Mouse (Mus musculus) adrenal gland, postnatal 36 days (tissue): Measurements from ENCODE around the gene Gm45233. TPM values are rescaled to one million over a fixed set of nuclear protein-coding genes. Genes with fewer than 3 reads are reported as not detected.
"Not testable (repeated sequence)": the region's sequence is repeated elsewhere in the genome, so short reads cannot be mapped to it uniquely, and the experiment has no call there.

Experiments
- DNase-seq, 2 experiments: peaks; one replicate each; pipeline ENCODE4 v3.0.0; 2021; ENCODE audit warnings: mixed read lengths in 1 of 2
- long read RNA-seq, 2 experiments: library from polyadenylated mRNA; stranded (forward); transcript quantifications; one replicate each; pipeline ENCODE4 v2.0.0; 2021; ENCODE audit warnings: borderline sequencing depth in 2 of 2
- total RNA-seq, 2 experiments: library from RNA; stranded (reverse); gene quantifications; 2 replicates each; pipeline ENCODE4 v1.2.3; 2021

Gm45233 gene
- 1 to 10 TPM in 1 of 2 experiments, not detected in 1; 1.2 TPM for total RNA-seq
- long read RNA-seq, experiment 1, partial matches to known transcripts, result 0 of 120 reads
- long read RNA-seq, experiment 1, other reads (novel, unspliced or antisense), result 120 of 120 reads
- long read RNA-seq, experiment 2, partial matches to known transcripts, result 0 of 24 reads
- long read RNA-seq, experiment 2, other reads (novel, unspliced or antisense), result 24 of 24 reads

DNA sequence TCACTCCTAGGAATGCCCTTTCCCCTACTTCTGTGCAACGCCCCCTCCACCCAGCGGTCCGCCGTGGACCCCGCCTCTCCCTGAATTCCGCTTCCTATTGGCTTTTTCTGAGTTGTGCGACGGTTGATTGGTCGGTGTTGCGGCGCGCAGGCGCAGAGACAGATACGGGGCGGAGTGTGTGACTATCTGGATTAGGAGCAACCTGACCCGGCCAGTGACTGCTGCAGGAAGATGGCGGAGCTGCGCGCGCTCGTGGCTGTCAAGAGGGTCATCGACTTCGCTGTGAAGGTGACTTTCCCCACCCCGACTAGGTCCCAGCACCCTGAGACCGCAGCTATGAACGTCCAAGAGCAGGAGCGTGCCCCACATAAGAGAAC, at the start of gene Gm45233, which contains the start of gene Etfb:
TSS of gene Gm45233 (plus strand) at position 212 of the 377 bp plus-strand sequence.
TSS of gene Etfb (plus strand) at position 167 of the 377 bp plus-strand sequence.
- DNase-seq, result peak; percentile 96

DNA sequence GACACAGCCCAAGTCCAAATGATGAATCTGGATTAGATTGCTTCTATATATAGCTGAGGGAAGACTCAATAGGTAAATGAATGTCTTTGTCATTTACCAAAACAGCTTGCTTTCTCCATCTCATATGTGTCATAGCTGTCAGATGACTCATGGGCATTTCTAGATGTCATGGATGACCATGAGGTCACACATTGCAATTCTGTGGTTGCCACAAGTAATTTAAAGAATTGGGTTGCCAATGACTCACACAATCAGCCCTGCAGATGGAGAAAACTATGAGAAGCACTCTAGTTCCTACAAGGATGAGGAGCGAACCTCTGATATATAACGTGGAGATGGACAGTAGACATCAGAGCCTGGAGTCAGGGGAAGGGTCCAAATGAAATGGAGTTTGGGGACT, 44.4 kb upstream of the Gm45233 start:
- DNase-seq, result no peak

GRCm38 (mm10) chr7:43402718-43403117, 41.2 kb upstream of the Gm45233 start:
- DNase-seq, result no peak

- DNase-seq, result no peak
Measured at GRCm38 (mm10) chr7:43407573-43407972, 36.4 kb upstream of the Gm45233 start.

DNA sequence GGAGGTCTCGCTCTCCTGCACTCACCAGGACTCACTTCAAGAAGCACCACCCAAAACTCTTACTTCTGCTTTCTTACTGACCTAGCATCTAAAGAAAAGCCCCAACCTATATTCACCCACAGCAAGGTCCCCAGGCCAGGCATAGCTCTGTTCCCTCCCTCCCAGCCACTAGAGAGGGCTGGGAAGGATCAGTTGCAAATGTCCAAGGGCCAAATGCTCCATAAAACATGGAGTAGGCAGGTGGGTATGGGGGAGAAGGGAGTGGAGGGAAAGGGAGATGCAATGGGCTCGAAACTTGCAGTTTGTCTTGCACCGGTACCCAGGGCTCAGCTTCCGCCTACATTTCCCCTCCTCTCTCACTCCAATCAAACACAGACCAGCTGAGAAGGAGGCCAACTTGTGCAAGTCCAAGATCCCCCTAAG, 35.8 kb upstream of the Gm45233 start, which contains the start of gene Siglecg:
TSS of gene Siglecg (plus strand) at position 74 of the 423 bp plus-strand sequence.
- DNase-seq, result no peak

- DNase-seq, result no peak
Measured at GRCm38 (mm10) chr7:43409084-43409483, 34.8 kb upstream of the Gm45233 start.

- not testable (repeated sequence) for DNase-seq
Measured at GRCm38 (mm10) chr7:43411724-43412123, 32.2 kb upstream of the Gm45233 start.

DNA sequence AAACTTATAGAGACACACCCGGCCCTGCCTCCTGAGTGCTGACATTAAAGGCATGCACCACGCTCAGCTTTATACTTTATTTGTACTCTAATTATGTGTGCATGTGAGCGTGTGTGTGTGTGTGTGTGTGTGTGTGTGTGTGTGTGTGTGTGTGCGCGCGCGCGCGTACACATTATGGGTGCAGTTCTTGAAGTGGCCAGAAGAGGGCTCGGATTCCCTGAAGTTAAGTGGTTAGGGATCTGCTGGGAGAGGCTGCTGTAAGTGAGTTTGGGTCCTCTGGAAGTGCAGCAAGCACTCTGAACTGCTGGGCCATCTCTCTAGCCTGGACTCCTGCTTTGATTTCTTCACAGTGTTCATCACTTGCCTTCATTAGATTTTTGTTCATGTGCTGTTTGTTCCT, 26.6 kb upstream of the Gm45233 start:
- no peak for DNase-seq

- DNase-seq, result peak; percentile 89 to 92
Measured at GRCm38 (mm10) chr7:43422995-43423617, 20.8 kb upstream of the Gm45233 start.

DNA sequence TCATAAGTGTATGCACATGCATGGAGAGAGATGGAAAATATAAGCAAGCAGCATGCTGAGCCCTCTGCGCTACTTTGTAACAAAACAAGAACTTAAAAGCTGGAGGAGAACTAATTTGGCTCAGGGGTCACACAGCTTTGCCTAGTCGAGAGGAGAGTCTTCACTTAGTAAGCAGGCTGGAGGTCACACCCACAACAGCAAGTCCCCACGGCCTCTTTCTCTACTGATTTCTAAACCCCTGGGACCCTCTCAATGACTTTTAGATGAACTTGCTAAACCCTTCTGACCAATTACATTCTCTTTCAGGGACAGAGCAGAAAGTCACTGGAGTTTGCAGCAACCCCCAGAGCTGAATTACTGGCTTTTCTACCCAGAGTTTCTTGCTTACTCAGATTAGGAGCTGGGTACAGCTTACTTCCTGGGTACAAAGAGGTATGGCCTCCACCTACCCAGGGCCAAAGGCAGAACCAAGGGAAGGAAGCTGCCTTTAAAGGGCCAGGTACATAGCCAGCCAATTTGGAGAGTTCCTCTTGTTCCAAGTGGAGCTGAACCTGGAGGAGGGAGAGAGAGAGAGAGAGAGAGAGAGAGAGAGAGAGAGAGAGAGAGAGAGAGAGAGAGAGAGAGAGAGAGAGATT, 19.8 kb upstream of the Gm45233 start:
- DNase-seq, result no peak

GRCm38 (mm10) chr7:43427406-43427805, 16.5 kb upstream of the Gm45233 start, which contains the start of gene Lim2:
Lim2 (plus strand) TSS chr7:43427670.
- DNase-seq, result no peak

DNA sequence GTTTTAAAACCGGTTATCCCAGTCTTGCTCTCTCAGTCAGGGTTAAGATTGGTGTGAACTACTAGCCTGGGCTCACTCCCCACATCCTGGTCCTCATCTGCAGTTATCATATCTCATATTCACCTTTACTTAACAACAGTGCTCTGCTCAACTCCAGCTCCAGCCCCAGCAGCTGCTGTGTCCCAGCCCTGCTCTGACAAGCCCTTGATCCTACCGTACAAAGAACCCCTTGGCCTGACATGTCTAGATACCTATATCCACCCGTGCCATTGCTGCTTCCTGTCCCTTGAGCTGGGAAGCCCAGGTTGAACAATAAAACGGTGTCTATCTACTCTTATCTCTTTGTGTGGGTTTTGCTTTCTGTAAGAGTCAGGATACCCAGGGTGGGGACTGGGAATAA, 14.4 kb upstream of the Gm45233 start:
- DNase-seq, result no peak

GRCm38 (mm10) chr7:43432891-43433290, 11.0 kb upstream of the Gm45233 start:
- DNase-seq, result no peak

- DNase-seq, result no peak
Measured at GRCm38 (mm10) chr7:43434676-43435075, 9.3 kb upstream of the Gm45233 start.

GRCm38 (mm10) chr7:43436341-43437255, 7.3 kb upstream of the Gm45233 start, which contains the start of gene Nkg7:
Nkg7 (plus strand) TSS chr7:43437073.
- DNase-seq, result no peak

GRCm38 (mm10) chr7:43438611-43439010, 5.3 kb upstream of the Gm45233 start:
- DNase-seq, result no peak

- DNase-seq, result no peak
Measured at GRCm38 (mm10) chr7:43440482-43440881, 3.4 kb upstream of the Gm45233 start, which contains the start of gene Cldnd2. Cldnd2 (plus strand) TSS chr7:43440782.

DNA sequence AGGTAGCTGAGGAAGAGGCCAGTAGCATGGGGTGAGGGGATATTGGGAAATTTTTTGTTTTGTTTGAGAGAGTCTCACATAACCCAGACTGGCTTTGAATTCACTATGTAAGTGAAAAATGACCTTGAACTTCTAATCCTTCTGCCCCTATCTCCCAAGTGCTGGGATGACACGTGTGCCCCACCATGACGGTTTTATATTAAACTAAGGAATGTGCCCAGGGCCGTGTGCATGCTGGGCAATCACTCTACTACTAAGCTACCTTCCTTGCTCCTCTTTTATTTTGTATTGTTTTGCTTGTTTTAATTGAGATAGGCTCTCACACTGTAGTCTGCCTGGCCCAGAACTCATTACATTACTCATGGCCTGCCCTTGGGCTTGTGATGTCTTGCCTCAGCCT, 2.9 kb upstream of the Gm45233 start:
- DNase-seq, result no peak

DNA sequence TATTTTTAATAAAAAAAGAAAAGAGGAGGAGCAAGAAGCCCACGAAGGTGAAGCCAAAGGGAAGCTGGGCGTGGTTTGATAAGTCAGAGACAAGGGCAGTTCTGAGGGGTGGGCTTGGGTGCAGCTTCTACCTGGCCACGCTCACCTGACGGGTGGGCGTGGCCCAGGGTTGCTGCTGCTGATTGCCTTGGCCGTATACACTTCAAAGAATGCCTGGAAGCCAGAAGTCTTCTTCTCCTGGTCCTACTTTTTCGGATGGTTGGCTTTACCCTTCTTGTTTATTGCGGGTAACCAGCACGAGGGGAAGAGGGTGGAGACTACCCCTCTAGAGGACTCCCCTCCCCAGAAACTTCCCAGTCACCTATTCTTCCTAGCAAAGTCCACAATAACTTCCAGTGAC, 1.2 kb upstream of the Gm45233 start:
- no peak for DNase-seq

DNA sequence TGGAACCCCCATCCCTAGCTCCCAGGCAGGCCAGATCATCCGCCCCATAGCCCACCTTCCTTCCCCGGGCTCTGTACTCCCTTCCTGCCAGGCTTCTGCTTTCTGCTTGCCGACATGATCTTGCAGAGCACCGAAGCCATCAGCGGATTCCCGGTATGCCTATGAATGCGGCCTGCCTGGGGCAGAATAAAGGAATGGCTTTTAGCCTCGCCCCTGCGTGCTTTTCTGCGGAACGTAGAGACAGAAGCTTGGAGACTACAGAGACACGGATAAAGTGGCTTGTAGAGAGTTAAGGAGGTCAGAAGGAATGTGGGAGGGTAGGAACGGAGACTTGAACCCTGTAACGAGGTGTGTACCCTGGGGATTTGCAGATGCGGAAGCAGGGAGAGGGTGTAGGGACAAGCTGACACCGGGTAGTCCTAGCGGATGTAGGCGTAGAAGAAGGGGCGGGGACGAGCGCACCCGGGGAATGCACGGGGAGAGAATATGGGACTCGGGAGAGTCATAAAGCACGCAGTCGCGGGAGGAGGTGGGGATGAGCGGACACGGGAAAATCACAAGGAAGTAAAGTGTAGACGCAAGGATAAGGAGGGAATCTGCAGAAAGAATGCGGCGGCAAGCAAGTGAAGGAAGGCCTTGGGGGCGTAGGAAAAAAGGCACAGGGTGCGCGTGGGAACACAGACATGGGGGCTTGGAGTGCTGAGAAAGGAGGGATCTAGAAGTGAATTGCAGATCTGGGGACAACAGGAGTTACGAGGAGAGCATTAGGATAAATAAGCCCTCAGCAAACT, 607 bp upstream of the Gm45233 start:
- DNase-seq, result peak; percentile 87 to 91

- no peak for DNase-seq
Measured at GRCm38 (mm10) chr7:43447801-43448200, 3.9 kb downstream of the Gm45233 start.
